Mouse (Mus musculus): ENCODE data around the gene Rora.

Gene Rora

DNA sequence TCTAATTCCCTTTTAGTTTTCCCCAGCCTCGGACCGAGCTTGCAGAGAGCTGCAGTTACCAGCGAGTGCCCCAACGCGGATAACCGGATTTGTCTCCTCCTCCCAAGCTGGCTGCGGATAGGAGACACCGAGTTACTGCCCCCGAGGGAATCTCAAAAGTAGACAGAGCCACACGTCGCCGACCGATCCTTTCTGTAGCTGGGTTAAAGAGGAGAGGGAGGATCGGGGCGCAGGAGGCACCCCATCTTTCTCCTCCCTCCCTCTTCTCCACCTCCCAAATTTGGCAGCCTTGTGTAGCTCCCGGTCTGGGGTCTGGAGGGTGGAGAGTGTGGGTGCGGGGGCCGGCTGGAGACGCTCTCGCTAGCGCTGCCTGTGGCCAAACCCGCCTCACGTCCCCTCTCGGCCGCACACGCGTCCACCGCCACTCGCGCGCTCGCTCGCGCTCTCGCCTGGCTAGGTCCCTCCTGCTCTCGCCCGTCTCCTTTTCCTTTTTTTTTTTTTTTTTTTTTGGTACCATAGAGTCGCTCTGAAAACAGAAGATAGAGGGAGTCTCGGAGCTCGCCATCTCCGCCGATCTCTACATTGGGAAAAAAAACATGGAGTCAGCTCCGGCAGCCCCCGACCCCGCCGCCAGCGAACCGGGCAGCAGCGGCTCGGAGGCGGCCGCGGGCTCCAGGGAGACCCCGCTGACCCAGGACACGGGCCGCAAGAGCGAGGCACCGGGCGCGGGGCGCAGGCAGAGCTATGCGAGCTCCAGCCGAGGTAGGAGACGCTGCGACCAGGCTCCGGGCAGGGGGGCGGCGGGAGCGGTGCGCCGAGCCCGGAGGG, at the start of gene Rora:
Rora (plus strand) TSS at position 576 of the 828 bp plus-strand sequence.
- no peaks in the 10 kb centered on the region for H3K36me3 ChIP-seq (ENCODE audit: control insufficient read depth, insufficient read depth, low read length, poor library complexity, severe bottlenecking)
- H3K27me3 ChIP-seq (ENCODE audit: control insufficient read depth, insufficient read depth, low read length, poor library complexity, severe bottlenecking): no peaks in the 10 kb centered on the region; the same call in 1 of the 2 replicates
- no peak for DNase-seq (ENCODE audit: low read depth, low spot score)

DNA sequence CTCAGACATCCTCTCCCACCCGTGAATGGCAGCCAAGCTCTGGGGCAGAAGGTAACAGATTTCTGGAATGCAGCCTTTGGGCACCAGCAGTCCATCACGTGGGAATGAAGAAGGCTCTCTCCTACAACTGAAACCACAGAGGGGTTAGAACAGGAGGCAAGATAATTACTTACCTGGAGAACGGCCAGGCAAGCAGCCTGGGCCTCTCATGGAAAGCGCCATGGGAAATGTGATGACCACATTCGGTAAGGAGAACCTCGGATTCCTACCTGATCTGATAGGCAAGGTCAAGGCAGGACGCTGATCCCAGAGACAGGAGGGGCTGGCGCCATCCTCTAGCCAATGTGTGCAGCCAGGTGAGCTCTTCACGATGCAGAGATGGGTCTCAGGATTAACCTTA, 39.6 kb upstream of the Rora start:
- DNase-seq (ENCODE audit: low read depth, low spot score): no peak
- Histone ChIP-seq H3K36me3 (ENCODE audit: control insufficient read depth, insufficient read depth, low read length, poor library complexity, severe bottlenecking) (no peaks in the 10 kb centered on the region), H3K27me3 (ENCODE audit: control insufficient read depth, insufficient read depth, low read length, poor library complexity, severe bottlenecking) (no peaks in the 10 kb centered on the region)

DNA sequence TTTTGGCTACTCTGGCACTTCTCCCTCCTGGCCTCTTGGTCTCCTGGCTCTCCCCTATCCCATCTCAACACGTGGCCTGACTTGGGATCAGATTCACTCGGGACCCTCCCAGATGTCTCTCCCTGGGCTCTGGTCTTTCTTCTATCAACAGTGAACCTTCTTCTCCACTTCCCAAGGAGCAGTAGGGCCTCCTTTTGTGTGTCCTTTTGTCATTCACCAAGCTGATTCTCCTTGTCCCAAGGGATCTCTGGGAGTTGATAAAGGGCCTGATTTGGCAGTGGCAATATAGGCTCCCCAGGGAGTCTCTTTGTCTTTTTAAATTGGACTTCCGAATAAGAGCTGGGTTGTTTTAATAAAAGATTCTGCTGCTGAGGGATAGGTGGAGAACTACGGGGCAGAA, 36.5 kb upstream of the Rora start:
- Histone ChIP-seq H3K27me3 (ENCODE audit: control insufficient read depth, insufficient read depth, low read length, poor library complexity, severe bottlenecking) (no peaks in the 10 kb centered on the region), H3K36me3 (ENCODE audit: control insufficient read depth, insufficient read depth, low read length, poor library complexity, severe bottlenecking) (no peaks in the 10 kb centered on the region)
- no peak for DNase-seq (ENCODE audit: low read depth, low spot score)

DNA sequence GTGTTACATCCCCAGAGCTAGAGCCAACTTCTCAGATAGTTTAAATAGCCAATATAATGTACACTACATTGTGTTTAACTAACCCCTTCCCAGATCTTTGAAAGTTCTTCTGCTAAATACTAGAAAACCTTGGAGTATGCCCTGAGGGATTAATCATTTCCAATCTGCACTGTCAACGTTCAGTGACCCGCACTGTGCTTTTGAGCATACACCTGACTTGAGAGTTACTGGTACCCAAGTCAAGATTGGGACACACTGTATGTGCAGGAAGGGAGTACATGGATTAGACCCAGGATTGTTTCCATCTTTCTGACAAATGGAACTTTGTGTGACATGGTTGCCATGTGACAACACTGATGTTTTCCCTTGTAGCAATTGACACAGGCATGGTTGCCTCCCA, 33.5 kb upstream of the Rora start:
- no peaks in the 10 kb centered on the region for H3K36me3 ChIP-seq (ENCODE audit: control insufficient read depth, insufficient read depth, low read length, poor library complexity, severe bottlenecking)
- DNase-seq (ENCODE audit: low read depth, low spot score): no peak
- H3K27me3 ChIP-seq (ENCODE audit: control insufficient read depth, insufficient read depth, low read length, poor library complexity, severe bottlenecking): no peaks in the 10 kb centered on the region

DNA sequence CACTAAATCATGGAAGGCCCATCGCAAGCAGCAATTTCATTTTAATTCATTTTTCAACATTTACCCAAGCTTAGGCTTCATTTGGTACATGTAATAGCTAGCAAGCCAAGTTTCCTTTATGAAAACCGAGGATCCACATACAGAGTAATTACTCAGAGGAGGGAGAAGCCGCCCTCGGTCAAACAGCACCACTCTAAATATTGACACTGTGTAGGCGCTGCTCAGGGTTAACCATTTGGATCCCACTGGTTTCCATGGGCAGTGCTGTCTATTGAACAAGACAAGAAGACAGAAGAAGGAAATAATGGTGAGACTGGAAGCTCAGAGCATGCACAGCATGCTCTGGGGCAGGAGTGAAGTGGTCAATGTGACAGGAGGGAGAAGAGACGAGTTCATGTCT, 33.1 kb upstream of the Rora start:
- H3K27me3 ChIP-seq (ENCODE audit: control insufficient read depth, insufficient read depth, low read length, poor library complexity, severe bottlenecking): no peaks in the 10 kb centered on the region
- DNase-seq (ENCODE audit: low read depth, low spot score): no peak
- H3K36me3 ChIP-seq (ENCODE audit: control insufficient read depth, insufficient read depth, low read length, poor library complexity, severe bottlenecking): no peaks in the 10 kb centered on the region

DNA sequence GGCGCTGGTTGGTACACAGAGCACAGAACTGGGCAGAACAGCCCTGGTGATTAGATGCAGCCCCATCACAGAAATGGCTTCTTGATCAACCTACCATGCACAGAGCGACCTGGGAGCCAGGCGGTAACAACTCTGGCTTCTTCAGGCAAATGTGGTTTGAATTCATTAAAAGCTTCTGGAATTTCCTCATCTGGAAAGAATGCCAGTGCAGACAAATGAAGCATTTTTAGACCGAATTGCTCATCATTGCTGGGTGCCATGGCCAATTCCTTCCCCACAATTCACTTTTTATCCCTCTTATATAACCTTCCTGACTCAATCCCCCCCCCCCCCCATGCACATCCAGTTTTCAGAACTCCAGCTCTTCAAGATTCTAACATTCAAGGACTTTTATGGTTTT, 28.6 kb upstream of the Rora start:
- DNase-seq (ENCODE audit: low read depth, low spot score): no peak
- no peaks in the 10 kb centered on the region for H3K36me3 ChIP-seq (ENCODE audit: control insufficient read depth, insufficient read depth, low read length, poor library complexity, severe bottlenecking)
- no peaks in the 10 kb centered on the region for H3K27me3 ChIP-seq (ENCODE audit: control insufficient read depth, insufficient read depth, low read length, poor library complexity, severe bottlenecking)

- Histone ChIP-seq H3K36me3 (ENCODE audit: control insufficient read depth, insufficient read depth, low read length, poor library complexity, severe bottlenecking) (no peaks in the 10 kb centered on the region), H3K27me3 (ENCODE audit: control insufficient read depth, insufficient read depth, low read length, poor library complexity, severe bottlenecking) (no peaks in the 10 kb centered on the region)
- no peak for DNase-seq (ENCODE audit: low read depth, low spot score)
These were observed 16.3 kb upstream of the Rora start for GRCm38 (mm10) chr9:68637301-68637700.

DNA sequence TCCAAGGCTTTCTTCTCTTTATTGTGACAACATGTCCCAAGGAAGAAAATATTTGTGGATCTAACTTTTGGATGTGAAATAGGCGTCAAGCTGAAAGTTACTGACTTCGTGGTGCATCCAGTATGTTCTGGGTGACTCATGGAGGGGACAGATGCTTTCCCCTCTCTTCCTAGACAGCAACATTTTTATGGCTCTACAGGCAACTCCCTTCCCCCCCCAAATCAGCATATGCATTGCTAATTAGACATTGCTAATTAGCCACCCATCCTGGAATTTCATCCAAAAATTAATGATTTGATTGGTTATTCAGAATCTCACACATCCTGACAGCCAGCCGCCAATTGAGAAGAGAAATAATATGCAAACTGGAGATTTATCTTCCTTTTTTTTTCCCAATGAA, 12.5 kb upstream of the Rora start:
- H3K27me3 ChIP-seq (ENCODE audit: control insufficient read depth, insufficient read depth, low read length, poor library complexity, severe bottlenecking): no peaks in the 10 kb centered on the region
- DNase-seq (ENCODE audit: low read depth, low spot score): no peak
- H3K36me3 ChIP-seq (ENCODE audit: control insufficient read depth, insufficient read depth, low read length, poor library complexity, severe bottlenecking): no peaks in the 10 kb centered on the region

- H3K27me3 ChIP-seq (ENCODE audit: control insufficient read depth, insufficient read depth, low read length, poor library complexity, severe bottlenecking): no peaks in the 10 kb centered on the region
- no peaks in the 10 kb centered on the region for H3K36me3 ChIP-seq (ENCODE audit: control insufficient read depth, insufficient read depth, low read length, poor library complexity, severe bottlenecking)
- DNase-seq (ENCODE audit: low read depth, low spot score): no peak
These were observed 5.5 kb upstream of the Rora start for GRCm38 (mm10) chr9:68648061-68648460.

GRCm38 (mm10) chr9:68654039-68654332, 400 bp downstream of the Rora start:
- Histone ChIP-seq H3K27me3 (ENCODE audit: control insufficient read depth, insufficient read depth, low read length, poor library complexity, severe bottlenecking) (no peaks in the 10 kb centered on the region; the same call in 1 of the 2 replicates), H3K36me3 (ENCODE audit: control insufficient read depth, insufficient read depth, low read length, poor library complexity, severe bottlenecking) (no peaks in the 10 kb centered on the region)
- no peak for DNase-seq (ENCODE audit: low read depth, low spot score)

- no peak for DNase-seq (ENCODE audit: low read depth, low spot score)
- H3K27me3 ChIP-seq (ENCODE audit: control insufficient read depth, insufficient read depth, low read length, poor library complexity, severe bottlenecking): no peaks in the 10 kb centered on the region; the same call in 1 of the 2 replicates
These were observed 889 bp downstream of the Rora start for GRCm38 (mm10) chr9:68654333-68655017.

GRCm38 (mm10) chr9:68655018-68656005, 1.7 kb downstream of the Rora start:
- Histone ChIP-seq H3K27me3 (ENCODE audit: control insufficient read depth, insufficient read depth, low read length, poor library complexity, severe bottlenecking) (no peaks in the 10 kb centered on the region; the same call in 1 of the 2 replicates), H3K36me3 (ENCODE audit: control insufficient read depth, insufficient read depth, low read length, poor library complexity, severe bottlenecking) (no peaks in the 10 kb centered on the region)
- DNase-seq (ENCODE audit: low read depth, low spot score): no peak

More at GRCm38 (mm10) chr9:68654333-68655017, 889 bp downstream of the Rora start:
- no peaks in the 10 kb centered on the region for H3K36me3 ChIP-seq (ENCODE audit: control insufficient read depth, insufficient read depth, low read length, poor library complexity, severe bottlenecking)

- H3K27me3 ChIP-seq (ENCODE audit: control insufficient read depth, insufficient read depth, low read length, poor library complexity, severe bottlenecking): no peaks in the 10 kb centered on the region; the same call in 1 of the 2 replicates
- no peak for DNase-seq (ENCODE audit: low read depth, low spot score)
- H3K36me3 ChIP-seq (ENCODE audit: control insufficient read depth, insufficient read depth, low read length, poor library complexity, severe bottlenecking): no peaks in the 10 kb centered on the region
These were observed 2.6 kb downstream of the Rora start for GRCm38 (mm10) chr9:68656076-68656795.

GRCm38 (mm10) chr9:68656796-68657130, 3.2 kb downstream of the Rora start:
- Histone ChIP-seq H3K36me3 (ENCODE audit: control insufficient read depth, insufficient read depth, low read length, poor library complexity, severe bottlenecking) (no peaks in the 10 kb centered on the region), H3K27me3 (ENCODE audit: control insufficient read depth, insufficient read depth, low read length, poor library complexity, severe bottlenecking) (no peaks in the 10 kb centered on the region; the same call in 1 of the 2 replicates)
- no peak for DNase-seq (ENCODE audit: low read depth, low spot score)

All from splenic B cell, adult 2 months (primary cell).